Mouse (Mus musculus): ENCODE measurements around the gene Lrmda. TPM values are rescaled to one million over a fixed set of nuclear protein-coding genes. Genes with fewer than 3 reads are reported as not detected.

Gene Lrmda
- total RNA-seq, 2 experiments from 2014 or later = 6.8 to 9.1 TPM

- no peak for DNase-seq (ENCODE audit: low spot score in 2 of 2)
Observed at GRCm38 (mm10) chr14:22306759-22307158, 287.2 kb downstream of the Lrmda start.

GRCm38 (mm10) chr14:22308059-22308458, 288.5 kb downstream of the Lrmda start:
- DNase-seq (ENCODE audit: low spot score in 2 of 2) = no peak

GRCm38 (mm10) chr14:22323058-22323457, 303.5 kb downstream of the Lrmda start:
- no peak for DNase-seq (ENCODE audit: low spot score in 2 of 2)

GRCm38 (mm10) chr14:22323530-22324292, 304.2 kb downstream of the Lrmda start:
- no peak for DNase-seq (ENCODE audit: low spot score in 2 of 2)

- no peak for DNase-seq (ENCODE audit: low spot score in 2 of 2)
Observed at GRCm38 (mm10) chr14:22326218-22326964, 306.9 kb downstream of the Lrmda start.

GRCm38 (mm10) chr14:22329191-22329590, 309.7 kb downstream of the Lrmda start:
- no peak for DNase-seq (ENCODE audit: low spot score in 2 of 2)

- no peak for DNase-seq (ENCODE audit: low spot score in 2 of 2)
Observed at GRCm38 (mm10) chr14:22335101-22335820, 315.7 kb downstream of the Lrmda start.

- no peak for DNase-seq (ENCODE audit: low spot score in 2 of 2)
Observed at GRCm38 (mm10) chr14:22339176-22339575, 319.7 kb downstream of the Lrmda start.

GRCm38 (mm10) chr14:22343357-22343756, 323.8 kb downstream of the Lrmda start:
- DNase-seq (ENCODE audit: low spot score in 2 of 2) = no peak

GRCm38 (mm10) chr14:22345248-22345647, 325.7 kb downstream of the Lrmda start:
- DNase-seq (ENCODE audit: low spot score in 2 of 2) = no peak

GRCm38 (mm10) chr14:22353626-22354025, 334.1 kb downstream of the Lrmda start:
- no peak for DNase-seq (ENCODE audit: low spot score in 2 of 2)

- no peak for DNase-seq (ENCODE audit: low spot score in 2 of 2)
Observed at GRCm38 (mm10) chr14:22354769-22355574, 335.5 kb downstream of the Lrmda start.

GRCm38 (mm10) chr14:22357991-22358503, 338.5 kb downstream of the Lrmda start:
- no peak for DNase-seq (ENCODE audit: low spot score in 2 of 2)

GRCm38 (mm10) chr14:22364010-22364748, 344.7 kb downstream of the Lrmda start:
- DNase-seq (ENCODE audit: low spot score in 2 of 2) = no peak

- DNase-seq (ENCODE audit: low spot score in 2 of 2) = no peak
Observed at GRCm38 (mm10) chr14:22364771-22365355, 345.4 kb downstream of the Lrmda start.

- DNase-seq (ENCODE audit: low spot score in 2 of 2) = no peak
Observed at GRCm38 (mm10) chr14:22367615-22368014, 348.1 kb downstream of the Lrmda start.

- DNase-seq (ENCODE audit: low spot score in 2 of 2) = no peak
Observed at GRCm38 (mm10) chr14:22371136-22371535, 351.6 kb downstream of the Lrmda start.

GRCm38 (mm10) chr14:22372666-22373360, 353.3 kb downstream of the Lrmda start:
- DNase-seq (ENCODE audit: low spot score in 2 of 2) = no peak

GRCm38 (mm10) chr14:22373361-22373745, 353.8 kb downstream of the Lrmda start:
- DNase-seq (ENCODE audit: low spot score in 2 of 2) = no peak
